Mouse (Mus musculus): Measurements from ENCODE around the gene Fryl.

- TF ChIP-seq CTCF (IDR thresholded peaks at IDR 0.05; ENCODE audit: low read depth) (no peak), EP300 (optimal IDR thresholded peaks at IDR 0.05) (no peak)
These were observed 27.6 kb upstream of the Fryl start for GRCm38 (mm10) chr5:73284046-73284445.
